Mouse (Mus musculus) common myeloid progenitor, adult 5-6 weeks (primary cell): ENCODE measurements around the gene Glis1. TPM values are rescaled to one million over a fixed set of nuclear protein-coding genes. Genes with fewer than 3 reads are reported as not detected.

Experiments used
- ATAC-seq: replicated peaks from 2 replicates; pipeline ENCODE4 v1.8.0; 2016; ENCODE audit warnings: low read depth, mild to moderate bottlenecking, moderate TSS enrichment, inconsistent platforms; ENCODE audit not compliant: poor library complexity, severe bottlenecking
- total RNA-seq: library from RNA; stranded (forward); fragments of 200-1000, 187-1606 nt; gene quantifications from 2 replicates; pipeline ENCODE4 v1.2.3, GENCODE M21; 2017

The Glis1 gene
- total RNA-seq, 1 experiment from 2014 or later: not detected

- ATAC-seq: peak; percentile 46; the same call in 1 of the 2 replicates
Measured at GRCm38 (mm10) chr4:107611888-107612650, 177.7 kb downstream of the Glis1 start.

- ATAC-seq: no peak
Measured at GRCm38 (mm10) chr4:107617596-107618230, 183.3 kb downstream of the Glis1 start.

GRCm38 (mm10) chr4:107619487-107619886, 185.1 kb downstream of the Glis1 start:
- ATAC-seq: no peak

- no peak for ATAC-seq
Measured at GRCm38 (mm10) chr4:107621366-107621765, 187.0 kb downstream of the Glis1 start.

GRCm38 (mm10) chr4:107622296-107622695, 187.9 kb downstream of the Glis1 start:
- ATAC-seq: no peak

- ATAC-seq: no peak
Measured at GRCm38 (mm10) chr4:107623916-107624315, 189.5 kb downstream of the Glis1 start.

- ATAC-seq: no peak
Measured at GRCm38 (mm10) chr4:107624951-107625350, 190.6 kb downstream of the Glis1 start.

- no peak for ATAC-seq
Measured at GRCm38 (mm10) chr4:107628226-107628625, 193.8 kb downstream of the Glis1 start.

GRCm38 (mm10) chr4:107628921-107629411, 194.6 kb downstream of the Glis1 start:
- no peak for ATAC-seq

GRCm38 (mm10) chr4:107634631-107635030, 200.2 kb downstream of the Glis1 start:
- no peak for ATAC-seq

GRCm38 (mm10) chr4:107636099-107636498, 201.7 kb downstream of the Glis1 start:
- no peak for ATAC-seq

- peak; percentile 72 for ATAC-seq
Measured at GRCm38 (mm10) chr4:107637670-107638069, 203.3 kb downstream of the Glis1 start.

GRCm38 (mm10) chr4:107638303-107638702, 203.9 kb downstream of the Glis1 start:
- no peak for ATAC-seq

- ATAC-seq: no peak
Measured at GRCm38 (mm10) chr4:107641624-107642023, 207.2 kb downstream of the Glis1 start.

- ATAC-seq: no peak
Measured at GRCm38 (mm10) chr4:107648959-107649485, 214.6 kb downstream of the Glis1 start.

GRCm38 (mm10) chr4:107651021-107651496, 216.7 kb downstream of the Glis1 start:
- no peak for ATAC-seq

GRCm38 (mm10) chr4:107652598-107653279, 218.3 kb downstream of the Glis1 start:
- peak; percentile 87 for ATAC-seq

- ATAC-seq: no peak
Measured at GRCm38 (mm10) chr4:107653280-107653643, 218.9 kb downstream of the Glis1 start.

- no peak for ATAC-seq
Measured at GRCm38 (mm10) chr4:107660649-107661048, 226.3 kb downstream of the Glis1 start.

- ATAC-seq: no peak
Measured at GRCm38 (mm10) chr4:107668514-107668913, 234.1 kb downstream of the Glis1 start.
